Mouse (Mus musculus) embryo, embryonic 10 days (tissue): ENCODE results near the gene Fat4.

ENCODE experiments used
- DNase-seq: peaks from one replicate; pipeline ENCODE4 v3.0.0-alpha.2; 2015; ENCODE audit warnings: low spot score

Fat4 gene

GRCm38 (mm10) chr3:38907676-38908425 lies 21.1 kb downstream of the Fat4 start:
- DNase-seq = no peak

GRCm38 (mm10) chr3:38908426-38909111 lies 21.8 kb downstream of the Fat4 start:
- no peak for DNase-seq

GRCm38 (mm10) chr3:38912768-38913487 lies 26.2 kb downstream of the Fat4 start:
- no peak for DNase-seq

GRCm38 (mm10) chr3:38913488-38914105 lies 26.9 kb downstream of the Fat4 start:
- peak; percentile 27 for DNase-seq

- DNase-seq = no peak
Measured at GRCm38 (mm10) chr3:38918926-38919325, 32.2 kb downstream of the Fat4 start.

GRCm38 (mm10) chr3:38921031-38921430 lies 34.3 kb downstream of the Fat4 start:
- DNase-seq = no peak

GRCm38 (mm10) chr3:38923251-38923686 lies 36.5 kb downstream of the Fat4 start:
- DNase-seq = no peak

- DNase-seq = no peak
Measured at GRCm38 (mm10) chr3:38928076-38928686, 41.4 kb downstream of the Fat4 start.

GRCm38 (mm10) chr3:38928751-38929150 lies 42.0 kb downstream of the Fat4 start:
- DNase-seq = no peak

- no peak for DNase-seq
Measured at GRCm38 (mm10) chr3:38934780-38935179, 48.0 kb downstream of the Fat4 start.

GRCm38 (mm10) chr3:38936485-38936884 lies 49.7 kb downstream of the Fat4 start:
- DNase-seq = no peak

GRCm38 (mm10) chr3:38937159-38937558 lies 50.4 kb downstream of the Fat4 start:
- no peak for DNase-seq

- DNase-seq = no peak
Measured at GRCm38 (mm10) chr3:38938136-38938535, 51.4 kb downstream of the Fat4 start.

- peak; percentile 23 for DNase-seq
Measured at GRCm38 (mm10) chr3:38939573-38939972, 52.8 kb downstream of the Fat4 start.

- no peak for DNase-seq
Measured at GRCm38 (mm10) chr3:38940327-38940726, 53.6 kb downstream of the Fat4 start.

GRCm38 (mm10) chr3:38945157-38945556 lies 58.4 kb downstream of the Fat4 start:
- DNase-seq = no peak

- DNase-seq = no peak
Measured at GRCm38 (mm10) chr3:38947706-38948105, 61.0 kb downstream of the Fat4 start.

GRCm38 (mm10) chr3:38952602-38953001 lies 65.9 kb downstream of the Fat4 start:
- DNase-seq = no peak

- no peak for DNase-seq
Measured at GRCm38 (mm10) chr3:38954196-38954595, 67.5 kb downstream of the Fat4 start.

GRCm38 (mm10) chr3:38956012-38956648 lies 69.4 kb downstream of the Fat4 start:
- no peak for DNase-seq

GRCm38 (mm10) chr3:38957186-38957585 lies 70.4 kb downstream of the Fat4 start:
- DNase-seq = no peak
